Comparison of ENCODE assay signal across 8 mouse cellular contexts in the genomic region with DNA sequence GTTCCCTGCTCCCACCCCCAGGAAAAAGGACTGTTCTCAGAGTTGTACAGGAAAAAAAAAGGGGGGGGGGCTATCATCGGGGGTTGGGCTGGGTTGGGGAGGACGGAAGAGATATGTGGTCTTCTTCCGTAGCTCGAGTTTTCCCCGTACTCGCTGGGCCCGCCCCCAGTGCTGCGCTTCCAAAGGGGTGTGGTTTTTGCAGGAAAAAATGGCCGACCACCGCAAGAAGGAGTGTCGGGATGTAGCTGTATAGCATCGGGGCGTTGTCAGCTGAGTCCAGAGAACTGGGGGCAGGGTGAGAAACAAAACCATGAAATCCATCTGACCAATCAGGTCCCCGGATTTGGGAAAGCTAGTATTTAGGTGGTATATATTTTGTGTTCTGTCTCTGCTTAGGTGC. TPM values are rescaled to one million over a fixed set of nuclear protein-coding genes. Genes with fewer than 3 reads are reported as not detected.
DNase-seq lines count a peak whose midpoint lies in the region; ATAC-seq and TF ChIP-seq lines count a peak whose summit lies in the region.

No protein-coding gene starts in this region.

- no peak for TF ChIP-seq CTCF in ES-Bruce4 (IDR thresholded peaks at IDR 0.05; ENCODE audit: low read depth, low read length)
- TF ChIP-seq CTCF in heart, postnatal 0 days (IDR thresholded peaks at IDR 0.05; ENCODE audit: low read depth) = no peak

- peak; percentile 45 for DNase-seq in brain, embryonic 18.5 days (ENCODE audit: low read depth, low spot score)
- peak; percentile 63 for DNase-seq in heart, postnatal 0 days (ENCODE audit: low spot score)
- DNase-seq in kidney, postnatal 25 days = peak; percentile 50 to 66
- DNase-seq in testis, postnatal 14 days (ENCODE audit: low spot score) = peak; percentile 57

- TF ChIP-seq POLR2A in ES-Bruce4 (IDR thresholded peaks at IDR 0.05; ENCODE audit: insufficient read depth, low read length) = no peak
- TF ChIP-seq POLR2A in myocyte (IDR thresholded peaks at IDR 0.05; ENCODE audit: insufficient read length, low read depth) = no peak

- peak overlapping the region; percentile 52 for H3K4me2 ChIP-seq in forebrain, embryonic 12.5 days
- peak overlapping the region; percentile 62 for H3K4me2 ChIP-seq in heart, postnatal 0 days (ENCODE audit: low read depth, low read length)
- H3K4me2 ChIP-seq in liver, embryonic 12.5 days = peak overlapping the region; percentile 77
- H3K4me2 ChIP-seq in myocyte (ENCODE audit: low read depth) = peak overlapping the region; percentile 64

- WGBS in forebrain, embryonic 12.5 days = 26% methylated on average over 14 of the region's 14 CpGs
- WGBS in heart, postnatal 0 days = 20% methylated on average over 14 of the region's 14 CpGs
- 16% methylated on average over 14 of the region's 14 CpGs for whole genome bisulfite sequencing in liver, embryonic 12.5 days (ENCODE audit: insufficient replicate concordance)

- no peaks in the 10 kb centered on the region for H3K9me3 ChIP-seq in ES-Bruce4 (replicated peaks; ENCODE audit: control insufficient read depth, insufficient read depth, low read length, poor library complexity, severe bottlenecking)
- H3K9me3 ChIP-seq in forebrain, embryonic 12.5 days = no peaks in the 10 kb centered on the region
- H3K9me3 ChIP-seq in heart, postnatal 0 days (replicated peaks; ENCODE audit: control insufficient read depth, low read length) = no peaks in the 10 kb centered on the region
- no peaks in the 10 kb centered on the region for H3K9me3 ChIP-seq in liver, embryonic 12.5 days (replicated peaks)

- no peaks in the 10 kb centered on the region for H3K79me2 ChIP-seq in myocyte (ENCODE audit: control insufficient read depth, insufficient read depth)

- TF ChIP-seq EP300 in ES-Bruce4 (IDR thresholded peaks at IDR 0.05; ENCODE audit: insufficient read depth, low read depth, low read length) = no peak
- no peak for TF ChIP-seq EP300 in heart, postnatal 0 days (IDR thresholded peaks at IDR 0.05; ENCODE audit: low read depth)

- peaks cover 8% of the 10 kb centered on the region for H3K36me3 ChIP-seq in ES-Bruce4 (ENCODE audit: control insufficient read depth, insufficient read depth, low read length, poor library complexity, severe bottlenecking)
- peaks cover 10% of the 10 kb centered on the region for H3K36me3 ChIP-seq in forebrain, embryonic 12.5 days (replicated peaks)
- peaks cover 12% of the 10 kb centered on the region for H3K36me3 ChIP-seq in heart, postnatal 0 days (replicated peaks; ENCODE audit: control insufficient read depth, insufficient read depth, low read length)
- no peaks in the 10 kb centered on the region for H3K36me3 ChIP-seq in liver, embryonic 12.5 days
- H3K36me3 ChIP-seq in myocyte (ENCODE audit: control insufficient read depth, insufficient read depth) = no peaks in the 10 kb centered on the region

- H3K4me3 ChIP-seq in ES-Bruce4 (ENCODE audit: low read depth, low read length) (peak overlapping the region; percentile 75), myocyte (peak overlapping the region; percentile 48)
- peak overlapping the region; percentile 48 for H3K4me3 ChIP-seq in forebrain, embryonic 12.5 days (replicated peaks)
- peak overlapping the region; percentile 62 for H3K4me3 ChIP-seq in heart, postnatal 0 days (ENCODE audit: low read depth, low read length)
- peak overlapping the region; percentile 59 for H3K4me3 ChIP-seq in liver, embryonic 12.5 days

- peak overlapping the region; percentile 36; the same call in 1 of the 2 replicates for H3K27ac ChIP-seq in ES-Bruce4 (ENCODE audit: insufficient read depth, low read length)
- H3K27ac ChIP-seq in forebrain, embryonic 12.5 days = peak overlapping the region; percentile 93
- peak overlapping the region; percentile 91 for H3K27ac ChIP-seq in heart, postnatal 0 days (ENCODE audit: low read depth)
- H3K27ac ChIP-seq in liver, embryonic 12.5 days = peak overlapping the region; percentile 68; the same call in 1 of the 2 replicates

- H3K27me3 ChIP-seq in ES-Bruce4 (ENCODE audit: control insufficient read depth, insufficient read depth, low read length, poor library complexity, severe bottlenecking) = no peaks in the 10 kb centered on the region
- peaks cover 14% of the 10 kb centered on the region; the same call in 1 of the 2 replicates for H3K27me3 ChIP-seq in forebrain, embryonic 12.5 days
- no peaks in the 10 kb centered on the region for H3K27me3 ChIP-seq in heart, postnatal 0 days (ENCODE audit: control insufficient read depth, insufficient read depth, low read length)
- 0 out of 2 replicates have a peak, but pooled peaks cover 3% of the 10 kb centered on the region for H3K27me3 ChIP-seq in liver, embryonic 12.5 days (replicated peaks)
- H3K27me3 ChIP-seq in myocyte (ENCODE audit: control insufficient read depth, insufficient read depth, insufficient read length) = no peaks in the 10 kb centered on the region

- H3K9ac ChIP-seq in ES-Bruce4 (ENCODE audit: low read depth, poor library complexity, severe bottlenecking) = peak overlapping the region; percentile 70
- H3K9ac ChIP-seq in forebrain, embryonic 12.5 days = peak overlapping the region; percentile 67
- peak overlapping the region; percentile 67 for H3K9ac ChIP-seq in heart, postnatal 0 days (replicated peaks; ENCODE audit: low read depth, low read length)
- peak overlapping the region; percentile 61 for H3K9ac ChIP-seq in liver, embryonic 12.5 days

- no peaks in the 10 kb centered on the region for H3K4me1 ChIP-seq in ES-Bruce4 (ENCODE audit: control insufficient read depth, insufficient read depth, low read length)
- no peaks in the 10 kb centered on the region for H3K4me1 ChIP-seq in forebrain, embryonic 12.5 days
- no peaks in the 10 kb centered on the region for H3K4me1 ChIP-seq in heart, postnatal 0 days (ENCODE audit: control insufficient read depth, insufficient read depth)
- H3K4me1 ChIP-seq in liver, embryonic 12.5 days = no peaks in the 10 kb centered on the region

- H3ac ChIP-seq in myocyte (ENCODE audit: control insufficient read depth, insufficient read length) = no peak overlapping the region

- peak; percentile 86 for ATAC-seq in forebrain, embryonic 12.5 days (ENCODE audit: low FRiP score)
- peak; percentile 81 for ATAC-seq in heart, postnatal 0 days (ENCODE audit: insufficient read depth, low read depth)
- peak; percentile 74; the same call in 1 of the 2 replicates for ATAC-seq in liver, embryonic 12.5 days

TF ChIP-seq in myocyte, 11 proteins besides CTCF, POLR2A, EP300 and RAD21:
- TF ChIP-seq POLR2AphosphoS2 (IDR thresholded peaks at IDR 0.05; ENCODE audit: insufficient read length, low read depth) (no peak), MAX (IDR thresholded peaks at IDR 0.05; ENCODE audit: low read depth) (no peak), USF1 (IDR thresholded peaks at IDR 0.05; ENCODE audit: low read depth) (no peak), TCF3 (IDR thresholded peaks at IDR 0.05; ENCODE audit: insufficient read length, low read depth) (no peak), E2F4 (IDR thresholded peaks at IDR 0.05; ENCODE audit: insufficient read depth) (no peak), REST (IDR thresholded peaks at IDR 0.05; ENCODE audit: insufficient read depth, insufficient read length) (no peak), MYOG (IDR thresholded peaks at IDR 0.05; ENCODE audit: control insufficient read depth in 1 of 3, insufficient read depth in 1 of 3, insufficient read length in 2 of 3, low read depth in 2 of 3) (no peak), CEBPB (IDR thresholded peaks at IDR 0.05; ENCODE audit: insufficient read depth, poor library complexity, severe bottlenecking) (no peak), SRF (IDR thresholded peaks at IDR 0.05; ENCODE audit: control insufficient read depth, insufficient read length, low read depth) (no peak), TCF12 (IDR thresholded peaks at IDR 0.05; ENCODE audit: insufficient read depth, poor library complexity, severe bottlenecking) (no peak), MYOD1 (IDR thresholded peaks at IDR 0.05; ENCODE audit: control insufficient read depth in 1 of 3, insufficient read length in 2 of 3, low read depth in 2 of 3) (no peak)

RNA-seq across cellular contexts. Expression of gene Armcx1, which starts 0.8 kb away (rescaled TPM):
- polyA plus RNA-seq in ES-Bruce4 (2011; ENCODE audit: insufficient read depth, insufficient read length, low read depth, missing spikeins) (29.5 and 37.7 TPM in 2 replicates), myocyte (2012; fragmentation: generic; extraction: Trizol) (6.0 TPM)
- 61.8 and 64.7 TPM in 2 replicates for polyA plus RNA-seq in forebrain, embryonic 12.5 days (2016; fragmentation: Nextera tagmentation; extraction: Ambion mirVana)
- 3.9 and 13.9 TPM in 2 replicates for total RNA-seq in heart, postnatal 0 days (2014; rRNA removed; ENCODE audit: low replicate concordance)
- 21.8 and 22.7 TPM in 2 replicates for polyA plus RNA-seq in heart, postnatal 0 days (2015; fragmentation: Nextera tagmentation; extraction: Ambion mirVana)
- 11.4 and 11.6 TPM in 2 replicates for polyA plus RNA-seq in liver, embryonic 12.5 days (2016; fragmentation: Nextera tagmentation; extraction: Ambion mirVana)

RNA-seq across cellular contexts. Expression of gene Armcx4, which starts 32.2 kb away (rescaled TPM):
- polyA plus RNA-seq in ES-Bruce4 (2011; ENCODE audit: insufficient read depth, insufficient read length, low read depth, missing spikeins) = 9.8 and 11.1 TPM in 2 replicates
- 10.2 and 10.8 TPM in 2 replicates for polyA plus RNA-seq in forebrain, embryonic 12.5 days (2016; fragmentation: Nextera tagmentation; extraction: Ambion mirVana)
- 6.5 and 7.4 TPM in 2 replicates for total RNA-seq in heart, postnatal 0 days (2014; rRNA removed; ENCODE audit: low replicate concordance)
- polyA plus RNA-seq in heart, postnatal 0 days (2015; fragmentation: Nextera tagmentation; extraction: Ambion mirVana) = 2.4 and 2.8 TPM in 2 replicates
- polyA plus RNA-seq in liver, embryonic 12.5 days (2016; fragmentation: Nextera tagmentation; extraction: Ambion mirVana) = 0.79 and 0.81 TPM in 2 replicates
- polyA plus RNA-seq in myocyte (2012; fragmentation: generic; extraction: Trizol) = 4.0 TPM

RNA-seq across cellular contexts. Expression of gene Armcx6, which starts 32.7 kb away (rescaled TPM):
- 2.8 and 4.4 TPM in 2 replicates for polyA plus RNA-seq in ES-Bruce4 (2011; ENCODE audit: insufficient read depth, insufficient read length, low read depth, missing spikeins)
- 21.9 and 23.6 TPM in 2 replicates for polyA plus RNA-seq in forebrain, embryonic 12.5 days (2016; fragmentation: Nextera tagmentation; extraction: Ambion mirVana)
- total RNA-seq in heart, postnatal 0 days (2014; rRNA removed; ENCODE audit: low replicate concordance) = 7.7 and 13.7 TPM in 2 replicates
- 7.3 and 7.8 TPM in 2 replicates for polyA plus RNA-seq in heart, postnatal 0 days (2015; fragmentation: Nextera tagmentation; extraction: Ambion mirVana)
- 7.2 and 8.1 TPM in 2 replicates for polyA plus RNA-seq in liver, embryonic 12.5 days (2016; fragmentation: Nextera tagmentation; extraction: Ambion mirVana)
- 6.7 TPM for polyA plus RNA-seq in myocyte (2012; fragmentation: generic; extraction: Trizol)

RNA-seq across cellular contexts. Expression of gene Armcx3, which starts 37.9 kb away (rescaled TPM):
- polyA plus RNA-seq in ES-Bruce4 (2011; ENCODE audit: insufficient read depth, insufficient read length, low read depth, missing spikeins) = 14.6 and 19.1 TPM in 2 replicates
- polyA plus RNA-seq in forebrain, embryonic 12.5 days (2016; fragmentation: Nextera tagmentation; extraction: Ambion mirVana) = 72.7 and 72.9 TPM in 2 replicates
- 22.1 and 33.6 TPM in 2 replicates for total RNA-seq in heart, postnatal 0 days (2014; rRNA removed; ENCODE audit: low replicate concordance)
- 59.5 and 64.1 TPM in 2 replicates for polyA plus RNA-seq in heart, postnatal 0 days (2015; fragmentation: Nextera tagmentation; extraction: Ambion mirVana)
- 22.1 and 22.8 TPM in 2 replicates for polyA plus RNA-seq in liver, embryonic 12.5 days (2016; fragmentation: Nextera tagmentation; extraction: Ambion mirVana)
- polyA plus RNA-seq in myocyte (2012; fragmentation: generic; extraction: Trizol) = 24.2 TPM

Comparison
In these comparisons a context has a peak if more than half of its experiments do, and no peak if none do; other contexts are left out.
1. Peak in every context shown above with its lines: DNase-seq, ATAC-seq, H3K4me3 ChIP-seq and H3K27ac ChIP-seq.
2. H3K27ac ChIP-seq: peak in every context shown above with its lines; median percentile 93 in forebrain, embryonic 12.5 days; 91 in heart, postnatal 0 days; 68 in liver, embryonic 12.5 days; 36 in ES-Bruce4.